In the genomic region with DNA sequence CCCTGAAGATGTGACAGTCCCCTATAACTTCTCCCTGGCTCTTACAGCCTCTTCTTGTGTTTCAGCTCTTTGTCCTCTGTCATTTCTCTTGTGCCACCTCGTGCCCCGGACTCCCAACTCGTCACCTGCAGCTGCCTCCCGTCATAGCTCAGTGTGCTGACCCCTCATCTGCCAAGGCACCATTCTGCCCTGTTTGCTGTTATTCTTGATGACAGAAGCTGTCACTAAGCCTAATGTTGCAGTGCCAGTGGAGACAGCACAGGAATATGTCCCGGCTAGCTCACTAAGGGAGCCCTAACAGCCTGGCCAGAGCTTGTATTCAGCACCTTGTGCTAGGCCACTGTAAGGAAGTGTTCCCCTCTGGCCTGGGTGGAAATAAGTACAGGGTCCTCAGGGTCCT, we compare ENCODE assay signal across 20 mouse cellular contexts.
A peak's percentile ranks its signal among the peaks of the same experiment; 100 is the strongest.
DNase-seq lines count a peak whose midpoint lies in the region; ATAC-seq lines count a peak whose summit lies in the region.
"Had no signal": no experiment of that assay in that cellular context is flagged by ENCODE, and none has a peak within 500 bp of the region (broad histone marks: within the 10 kb centered on the region; RNA-seq: fewer than 3 reads in every experiment).

No protein-coding gene starts in this region.

- peak; percentile 32; the same call in 1 of the 2 replicates for ATAC-seq in heart, embryonic 14.5 days (ENCODE audit: insufficient number of reproducible peaks, insufficient read depth, low FRiP score, low read depth)
- ATAC-seq in hindbrain, embryonic 13.5 days (ENCODE audit: low FRiP score): no peak
- ATAC-seq in hindbrain, embryonic 14.5 days (ENCODE audit: low FRiP score): no peak
- no peak for ATAC-seq in liver, embryonic 13.5 days (ENCODE audit: low read depth)
- no peak for ATAC-seq in liver, embryonic 12.5 days
- ATAC-seq: forebrain, embryonic 16.5 days; intestine, embryonic 15.5 days had no signal

- H3K27ac ChIP-seq in heart, embryonic 10.5 days: no peak overlapping the region
- peak overlapping the region; percentile 35 to 67; a peak in 3 of 4 replicates for H3K27ac ChIP-seq in heart, embryonic 14.5 days (replicated peaks in 1 of 2; ENCODE audit: control insufficient read depth in 1 of 2, insufficient read depth in 1 of 2, low read depth in 2 of 2, low read length in 2 of 2)
- H3K27ac ChIP-seq in hindbrain, embryonic 13.5 days: no peak overlapping the region
- no peak overlapping the region for H3K27ac ChIP-seq in hindbrain, embryonic 14.5 days
- H3K27ac ChIP-seq in liver, embryonic 13.5 days: peak overlapping the region; percentile 36
- no peak overlapping the region for H3K27ac ChIP-seq in liver, embryonic 12.5 days
- H3K27ac ChIP-seq: embryonic facial prominence, embryonic 12.5 days; forebrain, embryonic 12.5 days; hindbrain, embryonic 12.5 days; intestine, embryonic 15.5 days had no signal

- peak; percentile 81 for DNase-seq in heart, embryonic 10.5 days (ENCODE audit: low spot score)
- DNase-seq in heart, postnatal 10 days: no peak
- no peak for DNase-seq in heart, adult 18-20 months
- no peak for DNase-seq in hindbrain, embryonic 14.5 days (ENCODE audit: low spot score)
- no peak for DNase-seq in liver, embryonic 13.5 days
- DNase-seq: adrenal gland, postnatal 10 days; cerebellum, adult 11 months; cerebellum, adult 8-10 months; cerebellum, postnatal 14 days; embryo, embryonic 11 days; gastrocnemius, postnatal 10 days; kidney, adult 2 months had no signal

- intact Hi-C loops in heart, postnatal 10 days (cut with DNase I): no loop called here

- no peaks in the 10 kb centered on the region for H3K9me3 ChIP-seq in heart, embryonic 10.5 days
- H3K9me3 ChIP-seq in heart, embryonic 14.5 days (ENCODE audit: control insufficient read depth, low read length): no peaks in the 10 kb centered on the region
- no peaks in the 10 kb centered on the region for H3K9me3 ChIP-seq in hindbrain, embryonic 13.5 days
- H3K9me3 ChIP-seq in hindbrain, embryonic 14.5 days (ENCODE audit: control insufficient read depth, low read length): no peaks in the 10 kb centered on the region
- no peaks in the 10 kb centered on the region for H3K9me3 ChIP-seq in liver, embryonic 13.5 days (replicated peaks)
- no peaks in the 10 kb centered on the region for H3K9me3 ChIP-seq in liver, embryonic 12.5 days (replicated peaks)
- H3K9me3 ChIP-seq: embryonic facial prominence, embryonic 12.5 days; forebrain, embryonic 12.5 days; hindbrain, embryonic 12.5 days; intestine, embryonic 15.5 days had no signal

- no peaks in the 10 kb centered on the region for H3K27me3 ChIP-seq in heart, embryonic 10.5 days (ENCODE audit: insufficient read depth, poor library complexity, severe bottlenecking)
- H3K27me3 ChIP-seq in heart, embryonic 14.5 days (ENCODE audit: control insufficient read depth, insufficient read depth, low read length): no peaks in the 10 kb centered on the region
- no peaks in the 10 kb centered on the region for H3K27me3 ChIP-seq in hindbrain, embryonic 13.5 days
- no peaks in the 10 kb centered on the region for H3K27me3 ChIP-seq in hindbrain, embryonic 14.5 days (ENCODE audit: control insufficient read depth, insufficient read depth, low read length)
- H3K27me3 ChIP-seq in liver, embryonic 13.5 days: no peaks in the 10 kb centered on the region
- no peaks in the 10 kb centered on the region for H3K27me3 ChIP-seq in liver, embryonic 12.5 days (replicated peaks)
- H3K27me3 ChIP-seq: embryonic facial prominence, embryonic 12.5 days; forebrain, embryonic 12.5 days; hindbrain, embryonic 12.5 days; intestine, embryonic 15.5 days had no signal

- H3K36me3 ChIP-seq in heart, embryonic 10.5 days: no peaks in the 10 kb centered on the region
- no peaks in the 10 kb centered on the region for H3K36me3 ChIP-seq in heart, embryonic 14.5 days (ENCODE audit: control insufficient read depth, insufficient read depth, low read length)
- peaks cover 3% of the 10 kb centered on the region; the same call in 1 of the 2 replicates for H3K36me3 ChIP-seq in hindbrain, embryonic 13.5 days
- 0 out of 2 replicates have a peak, but pooled peaks cover 4% of the 10 kb centered on the region for H3K36me3 ChIP-seq in hindbrain, embryonic 14.5 days (replicated peaks; ENCODE audit: control insufficient read depth, insufficient read depth)
- no peaks in the 10 kb centered on the region for H3K36me3 ChIP-seq in liver, embryonic 13.5 days
- no peaks in the 10 kb centered on the region for H3K36me3 ChIP-seq in liver, embryonic 12.5 days
- H3K36me3 ChIP-seq: embryonic facial prominence, embryonic 12.5 days; forebrain, embryonic 12.5 days; intestine, embryonic 15.5 days had no signal

- H3K9ac ChIP-seq in heart, embryonic 14.5 days (ENCODE audit: low read length): no peak overlapping the region
- H3K9ac ChIP-seq in hindbrain, embryonic 13.5 days: 0 out of 2 replicates have a peak overlapping the region, but pooled peaks have one; percentile 9
- H3K9ac ChIP-seq in hindbrain, embryonic 14.5 days: no peak overlapping the region
- H3K9ac ChIP-seq in liver, embryonic 13.5 days: no peak overlapping the region
- H3K9ac ChIP-seq in liver, embryonic 12.5 days: no peak overlapping the region
- H3K9ac ChIP-seq: embryonic facial prominence, embryonic 12.5 days; forebrain, embryonic 12.5 days; hindbrain, embryonic 12.5 days; intestine, embryonic 15.5 days had no signal

- no peak overlapping the region for H3K4me3 ChIP-seq in heart, embryonic 10.5 days
- H3K4me3 ChIP-seq in heart, embryonic 14.5 days (ENCODE audit: control insufficient read depth in 1 of 2, insufficient read depth in 1 of 2, low read depth in 1 of 2, low read length in 2 of 2): no peak overlapping the region
- no peak overlapping the region for H3K4me3 ChIP-seq in hindbrain, embryonic 13.5 days
- no peak overlapping the region for H3K4me3 ChIP-seq in hindbrain, embryonic 14.5 days (replicated peaks; ENCODE audit: low read length)
- no peak overlapping the region for H3K4me3 ChIP-seq in liver, embryonic 13.5 days (replicated peaks)
- no peak overlapping the region for H3K4me3 ChIP-seq in liver, embryonic 12.5 days
- H3K4me3 ChIP-seq: embryonic facial prominence, embryonic 12.5 days; forebrain, embryonic 12.5 days; hindbrain, embryonic 12.5 days; intestine, embryonic 15.5 days had no signal

- no peak overlapping the region for H3K4me2 ChIP-seq in heart, embryonic 14.5 days (ENCODE audit: low read length)
- H3K4me2 ChIP-seq in hindbrain, embryonic 13.5 days: no peak overlapping the region
- H3K4me2 ChIP-seq in hindbrain, embryonic 14.5 days (replicated peaks): no peak overlapping the region
- no peak overlapping the region for H3K4me2 ChIP-seq in liver, embryonic 13.5 days
- H3K4me2 ChIP-seq in liver, embryonic 12.5 days: no peak overlapping the region
- H3K4me2 ChIP-seq: embryonic facial prominence, embryonic 12.5 days; forebrain, embryonic 12.5 days; hindbrain, embryonic 12.5 days; intestine, embryonic 15.5 days had no signal

- H3K4me1 ChIP-seq in heart, embryonic 10.5 days: peaks cover 29% of the 10 kb centered on the region
- peaks cover 10 to 28% of the 10 kb centered on the region in 2 experiments for H3K4me1 ChIP-seq in heart, embryonic 14.5 days (ENCODE audit: control insufficient read depth in 2 of 2, insufficient read depth in 2 of 2, low read length in 2 of 2)
- H3K4me1 ChIP-seq in hindbrain, embryonic 13.5 days (replicated peaks): peaks cover 5% of the 10 kb centered on the region; the same call in 1 of the 2 replicates
- H3K4me1 ChIP-seq in hindbrain, embryonic 14.5 days (replicated peaks; ENCODE audit: control insufficient read depth, insufficient read depth, low read length): no peaks in the 10 kb centered on the region
- H3K4me1 ChIP-seq in liver, embryonic 13.5 days (replicated peaks): peaks cover 57% of the 10 kb centered on the region
- peaks cover 55% of the 10 kb centered on the region for H3K4me1 ChIP-seq in liver, embryonic 12.5 days
- H3K4me1 ChIP-seq: forebrain, embryonic 12.5 days; intestine, embryonic 15.5 days had no signal

- WGBS in heart, embryonic 10.5 days: 50% methylated on average over 5 of the region's 5 CpGs
- WGBS in heart, embryonic 14.5 days: 23% methylated on average over 5 of the region's 5 CpGs
- WGBS in hindbrain, embryonic 13.5 days: 93% methylated on average over 5 of the region's 5 CpGs
- 92% methylated on average over 5 of the region's 5 CpGs for WGBS in hindbrain, embryonic 14.5 days
- 77% methylated on average over 5 of the region's 5 CpGs for WGBS in liver, embryonic 13.5 days (ENCODE audit: insufficient replicate concordance)
- 83% methylated on average over 5 of the region's 5 CpGs for WGBS in liver, embryonic 12.5 days (ENCODE audit: insufficient replicate concordance)

Comparison
In these comparisons a context has a peak if more than half of its experiments do, and no peak if none do; other contexts are left out.
1. H3K27ac ChIP-seq: peak in heart, embryonic 14.5 days (2 of 2) and liver, embryonic 13.5 days (single experiment); none in heart, embryonic 10.5 days (single experiment), hindbrain, embryonic 13.5 days (single experiment), hindbrain, embryonic 14.5 days (single experiment) and liver, embryonic 12.5 days (single experiment).